ENCODE assay signal across 9 mouse cellular contexts in genomic region chr2:85224221-85225179, GRCm38 (mm10). TPM values are rescaled to one million over a fixed set of nuclear protein-coding genes. Genes with fewer than 3 reads are reported as not detected.
DNase-seq lines count a peak whose midpoint lies in the region; ATAC-seq lines count a peak whose summit lies in the region.
"Had no signal": no experiment of that assay in that cellular context is flagged by ENCODE, and none has a peak within 500 bp of the region (broad histone marks: within the 10 kb centered on the region; RNA-seq: fewer than 3 reads in every experiment).

No protein-coding gene starts in this region.

- no peak overlapping the region for H3K4me3 ChIP-seq in heart, embryonic 13.5 days
- no peak overlapping the region for H3K4me3 ChIP-seq in limb, embryonic 15.5 days
- H3K4me3 ChIP-seq: lung, embryonic 15.5 days had no signal

- H3K9me3 ChIP-seq in heart, embryonic 13.5 days: no peaks in the 10 kb centered on the region
- no peaks in the 10 kb centered on the region for H3K9me3 ChIP-seq in limb, embryonic 15.5 days
- H3K9me3 ChIP-seq: lung, embryonic 15.5 days had no signal

- H3K27ac ChIP-seq in heart, embryonic 13.5 days (replicated peaks): no peak overlapping the region
- H3K27ac ChIP-seq in limb, embryonic 15.5 days: no peak overlapping the region
- H3K27ac ChIP-seq: lung, embryonic 15.5 days had no signal

- peak overlapping the region; percentile 25 for H3K4me2 ChIP-seq in heart, embryonic 13.5 days
- H3K4me2 ChIP-seq in limb, embryonic 15.5 days: peak overlapping the region; percentile 26
- H3K4me2 ChIP-seq: lung, embryonic 15.5 days had no signal

- intact Hi-C loops in heart, postnatal 36 days (cut with DNase I): no loop called here

- no peak for DNase-seq in heart, postnatal 36 days
- peak; percentile 37 for DNase-seq in CD4-positive helper T cell, adult 2 months (ENCODE audit: low read depth, low spot score)
- peak; percentile 17 for DNase-seq in embryo, embryonic 9.5 days (ENCODE audit: extremely low spot score)
- no peak for DNase-seq in urinary bladder, postnatal 25 days (ENCODE audit: low spot score)
- DNase-seq in layer of hippocampus, postnatal 36 days: no peak
- no peak for DNase-seq in gastrocnemius, postnatal 10 days

- H3K4me1 ChIP-seq in heart, embryonic 13.5 days: peaks cover 7% of the 10 kb centered on the region
- peaks cover 7% of the 10 kb centered on the region; the same call in 1 of the 2 replicates for H3K4me1 ChIP-seq in limb, embryonic 15.5 days
- H3K4me1 ChIP-seq: lung, embryonic 15.5 days had no signal

- no peak overlapping the region for H3K9ac ChIP-seq in heart, embryonic 13.5 days
- H3K9ac ChIP-seq in limb, embryonic 15.5 days: no peak overlapping the region
- H3K9ac ChIP-seq: lung, embryonic 15.5 days had no signal

- ATAC-seq in heart, embryonic 13.5 days (ENCODE audit: extremely low read depth, insufficient number of reproducible peaks, low FRiP score, low TSS enrichment): no peak
- no peak for ATAC-seq in limb, embryonic 15.5 days (ENCODE audit: insufficient number of reproducible peaks, low FRiP score, low TSS enrichment, low read depth)

- no peaks in the 10 kb centered on the region for H3K36me3 ChIP-seq in heart, embryonic 13.5 days
- H3K36me3 ChIP-seq in limb, embryonic 15.5 days: no peaks in the 10 kb centered on the region
- H3K36me3 ChIP-seq: lung, embryonic 15.5 days had no signal

- no peaks in the 10 kb centered on the region for H3K27me3 ChIP-seq in heart, embryonic 13.5 days (replicated peaks)
- H3K27me3 ChIP-seq in limb, embryonic 15.5 days: no peaks in the 10 kb centered on the region
- H3K27me3 ChIP-seq: lung, embryonic 15.5 days had no signal

- WGBS in heart, embryonic 13.5 days: 41% methylated on average over 17 of the region's 17 CpGs
- WGBS in limb, embryonic 15.5 days: 39% methylated on average over 17 of the region's 17 CpGs

RNA-seq across cellular contexts. Expression of gene Lrrc55, which starts 27.5 kb away (rescaled TPM):
- 0.32 and 0.35 TPM in 2 replicates for polyA plus RNA-seq in heart, embryonic 13.5 days (2015; fragmentation: Nextera tagmentation; extraction: Ambion mirVana)
- 1 to 10 TPM; 1.8 to 2.0 TPM for total RNA-seq in heart, postnatal 36 days (2021)
- polyA plus RNA-seq in limb, embryonic 15.5 days (2015; fragmentation: Nextera tagmentation; extraction: Ambion mirVana): 0.74 and 0.78 TPM in 2 replicates
- total RNA-seq in layer of hippocampus, postnatal 36 days (2021): 10 to 100 TPM; 12.5 to 14.7 TPM
- 1 to 10 TPM; 5.9 to 6.8 TPM for total RNA-seq in gastrocnemius, postnatal 10 days (2021)

Comparison
In these comparisons a context has a peak if more than half of its experiments do, and no peak if none do; other contexts are left out.
1. DNase-seq: peak in CD4-positive helper T cell, adult 2 months (single experiment) and embryo, embryonic 9.5 days (single experiment); none in heart, postnatal 36 days (0 of 2), urinary bladder, postnatal 25 days (single experiment), layer of hippocampus, postnatal 36 days (0 of 2) and gastrocnemius, postnatal 10 days (single experiment).